Mouse (Mus musculus): ENCODE measurements around the gene Olfr837. TPM values are rescaled to one million over a fixed set of nuclear protein-coding genes. Genes with fewer than 3 reads are reported as not detected.

Gene Olfr837
- polyA plus RNA-seq (2017; shearing (Covaris generic)), result under 1 TPM; 0.25 to 0.54 TPM

GRCm38 (mm10) chr9:19136017-19136416, at the start of gene Olfr837:
Gene Olfr837 (plus strand): TSS chr9:19136317.

GRCm38 (mm10) chr9:19120082-19120481, 16.0 kb upstream of the Olfr837 start, which contains the start of gene Olfr836:
Gene Olfr836 (plus strand): TSS chr9:19120382.

GRCm38 (mm10) chr9:19177212-19177611, 41.1 kb downstream of the Olfr837 start, which contains the start of gene Olfr839-ps1:
Gene Olfr839-ps1 (minus strand): TSS chr9:19177312.

Other genes starting within 250 kb of the Olfr837 start
- gene Olfr832, start 199.2 kb upstream of the Olfr837 start, polyA plus RNA-seq (2017; shearing (Covaris generic)), result not detected
- gene Olfr834, start 148.3 kb upstream of the Olfr837 start, polyA plus RNA-seq (2017; shearing (Covaris generic)), result not detected
- gene Olfr835, start 103.6 kb upstream of the Olfr837 start, polyA plus RNA-seq (2017; shearing (Covaris generic)), result not detected
- under 1 TPM; 0.12 to 0.29 TPM for gene Olfr836, start 15.9 kb upstream of the Olfr837 start, polyA plus RNA-seq (2017; shearing (Covaris generic))
- under 1 TPM in 1 of 2 experiments, not detected in 1; 0.09 TPM for gene Olfr839-ps1, start 41.0 kb downstream of the Olfr837 start, polyA plus RNA-seq (2017; shearing (Covaris generic))
- gene Olfr843, start 115.7 kb downstream of the Olfr837 start, polyA plus RNA-seq (2017; shearing (Covaris generic)), result under 1 TPM in 1 of 2 experiments, not detected in 1; 0.31 TPM
- gene Olfr844, start 180.0 kb downstream of the Olfr837 start, polyA plus RNA-seq (2017; shearing (Covaris generic)), result not detected
- not detected for gene Olfr845, start 200.1 kb downstream of the Olfr837 start, polyA plus RNA-seq (2017; shearing (Covaris generic))
- not detected for gene Olfr846, start 227.7 kb downstream of the Olfr837 start, polyA plus RNA-seq (2017; shearing (Covaris generic))
- gene Olfr847, start 242.4 kb downstream of the Olfr837 start, polyA plus RNA-seq (2017; shearing (Covaris generic)), result under 1 TPM in 1 of 2 experiments, not detected in 1; 0.16 TPM